Mouse (Mus musculus) urinary bladder, adult 2 months (tissue): ENCODE measurements around the gene Klc2. TPM values are rescaled to one million over a fixed set of nuclear protein-coding genes. Genes with fewer than 3 reads are reported as not detected.

Experiments
- polyA plus RNA-seq: library from polyadenylated mRNA; depleted of rRNA; stranded (reverse); fragments of >200 nt; gene quantifications from 2 replicates; pipeline ENCODE4 v1.2.3, GENCODE M21; 2012; rRNA removed

The Klc2 gene
- polyA plus RNA-seq, 1 experiment = 28.0 TPM

Other genes starting within 250 kb of the Klc2 start
- gene Actn3, start 240.7 kb downstream of the Klc2 start, polyA plus RNA-seq = 1.3 and 2.5 TPM in 2 replicates
- gene Zdhhc24, start 239.9 kb downstream of the Klc2 start, polyA plus RNA-seq = 15.1 and 22.3 TPM in 2 replicates
- 4.2 and 4.6 TPM in 2 replicates for gene Bbs1, start 211.9 kb downstream of the Klc2 start, polyA plus RNA-seq
- 53.2 and 53.8 TPM in 2 replicates for gene Dpp3, start 190.3 kb downstream of the Klc2 start, polyA plus RNA-seq
- gene Peli3, start 175.4 kb downstream of the Klc2 start, polyA plus RNA-seq = 3.8 and 5.5 TPM in 2 replicates
- 48.5 and 57.5 TPM in 2 replicates for gene Mrpl11, start 156.4 kb downstream of the Klc2 start, polyA plus RNA-seq
- 5.7 and 7.4 TPM in 2 replicates for gene Npas4, start 128.2 kb downstream of the Klc2 start, polyA plus RNA-seq
- gene Slc29a2, start 94.7 kb downstream of the Klc2 start, polyA plus RNA-seq = 4.6 and 5.9 TPM in 2 replicates
- 30.4 and 33.5 TPM in 2 replicates for gene B4gat1, start 79.7 kb downstream of the Klc2 start, polyA plus RNA-seq
- gene AC124502.3, start 79.7 kb downstream of the Klc2 start, polyA plus RNA-seq = 1.9 and 2.3 TPM in 2 replicates
- gene Brms1, start 77.2 kb downstream of the Klc2 start, polyA plus RNA-seq = 30.8 and 31.1 TPM in 2 replicates
- 18.4 and 24.8 TPM in 2 replicates for gene Rin1, start 68.1 kb downstream of the Klc2 start, polyA plus RNA-seq
- 77.2 and 103 TPM in 2 replicates for gene Cd248, start 50.5 kb downstream of the Klc2 start, polyA plus RNA-seq
- gene Tmem151a, start 33.0 kb downstream of the Klc2 start, polyA plus RNA-seq = 2.8 and 3.9 TPM in 2 replicates
- gene Yif1a, start 30.0 kb downstream of the Klc2 start, polyA plus RNA-seq = 122 and 131 TPM in 2 replicates
- 1.5 TPM in 2 replicates for gene Cnih2, start 20.0 kb downstream of the Klc2 start, polyA plus RNA-seq
- gene Rab1b, start 11.5 kb downstream of the Klc2 start, polyA plus RNA-seq = 148 and 154 TPM in 2 replicates
- 16.3 and 22.6 TPM in 2 replicates for gene Pacs1, start 154.6 kb upstream of the Klc2 start, polyA plus RNA-seq
- 97.3 and 108 TPM in 2 replicates for gene Sf3b2, start 176.9 kb upstream of the Klc2 start, polyA plus RNA-seq
- gene Gal3st3, start 179.8 kb upstream of the Klc2 start, polyA plus RNA-seq = 0.03 and 0.04 TPM in 2 replicates
- gene Catsper1, start 217.2 kb upstream of the Klc2 start, polyA plus RNA-seq = not detected in 2 replicates
- 3.6 and 4.4 TPM in 2 replicates for gene Cst6, start 231.0 kb upstream of the Klc2 start, polyA plus RNA-seq
- 24.4 and 26.8 TPM in 2 replicates for gene Eif1ad, start 248.2 kb upstream of the Klc2 start, polyA plus RNA-seq
- gene Banf1, start 248.6 kb upstream of the Klc2 start, polyA plus RNA-seq = 125 and 147 TPM in 2 replicates